Mouse (Mus musculus): ENCODE results near the gene Ceacam2.
"Not testable (repeated sequence)": the region's sequence is repeated elsewhere in the genome, so short reads cannot be mapped to it uniquely, and the experiment has no call there.

The Ceacam2 gene

GRCm38 (mm10) chr7:25539376-25539907 is at the start of gene Ceacam2:
TSS of gene Ceacam2 (minus strand) at chr7:25539857.
- not testable (repeated sequence) for DNase-seq

GRCm38 (mm10) chr7:25585351-25586204 is 45.9 kb upstream of the Ceacam2 start:
- DNase-seq: no peak

GRCm38 (mm10) chr7:25584651-25585050 is 45.0 kb upstream of the Ceacam2 start:
- no peak for DNase-seq

- DNase-seq: no peak
Measured at GRCm38 (mm10) chr7:25582301-25582810, 42.7 kb upstream of the Ceacam2 start.

GRCm38 (mm10) chr7:25579441-25579840 is 39.8 kb upstream of the Ceacam2 start:
- no peak for DNase-seq

GRCm38 (mm10) chr7:25576793-25577437 is 37.3 kb upstream of the Ceacam2 start:
- DNase-seq: not testable (repeated sequence)

GRCm38 (mm10) chr7:25576308-25576707 is 36.7 kb upstream of the Ceacam2 start:
- DNase-seq: not testable (repeated sequence)

GRCm38 (mm10) chr7:25575870-25576269 is 36.2 kb upstream of the Ceacam2 start:
- DNase-seq: no peak

- DNase-seq: no peak
Measured at GRCm38 (mm10) chr7:25575105-25575504, 35.4 kb upstream of the Ceacam2 start.

- DNase-seq: not testable (repeated sequence)
Measured at GRCm38 (mm10) chr7:25573806-25574205, 34.1 kb upstream of the Ceacam2 start.

GRCm38 (mm10) chr7:25568721-25569120 is 29.1 kb upstream of the Ceacam2 start:
- DNase-seq: no peak

GRCm38 (mm10) chr7:25541464-25541863 is 1.8 kb upstream of the Ceacam2 start:
- not testable (repeated sequence) for DNase-seq

GRCm38 (mm10) chr7:25539954-25540353 is 297 bp upstream of the Ceacam2 start:
- not testable (repeated sequence) for DNase-seq

GRCm38 (mm10) chr7:25530837-25531236 is 8.8 kb downstream of the Ceacam2 start:
- no peak for DNase-seq

GRCm38 (mm10) chr7:25516070-25516777 is 23.4 kb downstream of the Ceacam2 start:
- DNase-seq: not testable (repeated sequence)

- not testable (repeated sequence) for DNase-seq
Measured at GRCm38 (mm10) chr7:25515667-25516066, 24.0 kb downstream of the Ceacam2 start.

- no peak for DNase-seq
Measured at GRCm38 (mm10) chr7:25509925-25510324, 29.7 kb downstream of the Ceacam2 start.

GRCm38 (mm10) chr7:25494649-25495048 is 45.0 kb downstream of the Ceacam2 start:
- no peak for DNase-seq

GRCm38 (mm10) chr7:25490698-25491097 is 49.0 kb downstream of the Ceacam2 start:
- not testable (repeated sequence) for DNase-seq

GRCm38 (mm10) chr7:25489382-25489781 is 50.3 kb downstream of the Ceacam2 start:
- not testable (repeated sequence) for DNase-seq

GRCm38 (mm10) chr7:25486186-25486585 is 53.5 kb downstream of the Ceacam2 start:
- DNase-seq: peak; percentile 32

- no peak for DNase-seq
Measured at GRCm38 (mm10) chr7:25485061-25485460, 54.6 kb downstream of the Ceacam2 start.
